Comparison of ENCODE assay signal across 11 mouse cellular contexts in genomic region chr15:95836646-95837434, GRCm38 (mm10). TPM values are rescaled to one million over a fixed set of nuclear protein-coding genes. Genes with fewer than 3 reads are reported as not detected.
DNase-seq lines count a peak whose midpoint lies in the region; ATAC-seq and TF ChIP-seq lines count a peak whose summit lies in the region.
"Had no signal": no experiment of that assay in that cellular context is flagged by ENCODE, and none has a peak within 500 bp of the region (broad histone marks: within the 10 kb centered on the region; RNA-seq: fewer than 3 reads in every experiment).

No protein-coding gene starts in this region.

- H3K79me2 ChIP-seq in liver, adult 2 months (ENCODE audit: control insufficient read depth, insufficient read depth, low read length) = no peaks in the 10 kb centered on the region

- H3K27me3 ChIP-seq in heart, embryonic 10.5 days (ENCODE audit: insufficient read depth, poor library complexity, severe bottlenecking) = no peaks in the 10 kb centered on the region
- H3K27me3 ChIP-seq in liver, adult 2 months (ENCODE audit: control insufficient read depth, insufficient read depth, low read length) = no peaks in the 10 kb centered on the region
- H3K27me3 ChIP-seq in heart, embryonic 15.5 days = no peaks in the 10 kb centered on the region
- H3K27me3 ChIP-seq in forebrain, embryonic 14.5 days (replicated peaks; ENCODE audit: control insufficient read depth, insufficient read depth, low read length) = no peaks in the 10 kb centered on the region
- H3K27me3 ChIP-seq: Patski had no signal

- intact Hi-C loops in heart, postnatal 25 days (cut with DNase I) = no loop called here

- TF ChIP-seq CTCF in liver, adult 2 months (IDR thresholded peaks at IDR 0.05; ENCODE audit: low read depth, low read length) = no peak
- no peak for TF ChIP-seq CTCF in olfactory bulb, adult 2 months (IDR thresholded peaks at IDR 0.05; ENCODE audit: insufficient read depth, low read depth, low read length)

- no peak for TF ChIP-seq POLR2A in liver, adult 2 months (IDR thresholded peaks at IDR 0.05; ENCODE audit: extremely low read depth, insufficient read depth, low read length)
- TF ChIP-seq POLR2A in olfactory bulb, adult 2 months (IDR thresholded peaks at IDR 0.05; ENCODE audit: insufficient read depth, low read depth, low read length) = no peak

- H3K36me3 ChIP-seq in heart, embryonic 10.5 days = no peaks in the 10 kb centered on the region
- no peaks in the 10 kb centered on the region for H3K36me3 ChIP-seq in liver, adult 2 months (ENCODE audit: control insufficient read depth, insufficient read depth, low read length)
- no peaks in the 10 kb centered on the region for H3K36me3 ChIP-seq in heart, embryonic 15.5 days
- no peaks in the 10 kb centered on the region for H3K36me3 ChIP-seq in forebrain, embryonic 14.5 days (ENCODE audit: control insufficient read depth, insufficient read depth, low read length)

- H3K27ac ChIP-seq in heart, embryonic 10.5 days = peak overlapping the region; percentile 84
- no peak overlapping the region for H3K27ac ChIP-seq in liver, adult 2 months (replicated peaks; ENCODE audit: insufficient read depth, low read depth, low read length)
- peak overlapping the region; percentile 82 for H3K27ac ChIP-seq in heart, embryonic 15.5 days
- H3K27ac ChIP-seq in olfactory bulb, adult 2 months (ENCODE audit: insufficient read depth, low read depth, low read length) = peak overlapping the region; percentile 75
- H3K27ac ChIP-seq in forebrain, embryonic 14.5 days (ENCODE audit: low read depth, low read length) = no peak overlapping the region

- WGBS in heart, embryonic 10.5 days = 49% methylated on average over 13 of the region's 13 CpGs
- 65% methylated on average over 13 of the region's 13 CpGs for WGBS in liver, adult 2 months
- 25% methylated on average over 13 of the region's 13 CpGs for WGBS in heart, embryonic 15.5 days
- WGBS in olfactory bulb, adult 2 months = 29% methylated on average over 13 of the region's 13 CpGs
- WGBS in forebrain, embryonic 14.5 days = 58% methylated on average over 13 of the region's 13 CpGs

- no peaks in the 10 kb centered on the region for H3K9me3 ChIP-seq in heart, embryonic 10.5 days
- no peaks in the 10 kb centered on the region for H3K9me3 ChIP-seq in heart, embryonic 15.5 days (replicated peaks)
- H3K9me3 ChIP-seq in forebrain, embryonic 14.5 days (replicated peaks; ENCODE audit: control insufficient read depth, low read length) = no peaks in the 10 kb centered on the region

- H3K4me2 ChIP-seq in heart, embryonic 15.5 days = peak overlapping the region; percentile 41
- H3K4me2 ChIP-seq in forebrain, embryonic 14.5 days (ENCODE audit: low read length) = no peak overlapping the region

- 0 out of 2 replicates have a peak, but pooled peaks have one; percentile 24 for ATAC-seq in heart, embryonic 15.5 days (replicated peaks; ENCODE audit: insufficient number of reproducible peaks, insufficient read depth, low FRiP score, low read depth)
- no peak for ATAC-seq in forebrain, embryonic 14.5 days
- ATAC-seq: Patski had no signal

- H3K4me3 ChIP-seq in heart, embryonic 10.5 days = peak overlapping the region; percentile 24
- no peak overlapping the region for H3K4me3 ChIP-seq in liver, adult 2 months (ENCODE audit: insufficient read depth, low read depth, low read length)
- peak overlapping the region; percentile 8; the same call in 1 of the 2 replicates for H3K4me3 ChIP-seq in heart, embryonic 15.5 days
- H3K4me3 ChIP-seq in olfactory bulb, adult 2 months (ENCODE audit: insufficient read depth, low read depth, low read length) = no peak overlapping the region
- no peak overlapping the region for H3K4me3 ChIP-seq in forebrain, embryonic 14.5 days (ENCODE audit: low read depth, low read length)

- DNase-seq in heart, embryonic 10.5 days (ENCODE audit: low spot score) = no peak
- no peak for DNase-seq in heart, postnatal 25 days (ENCODE audit: low spot score)
- DNase-seq in liver, adult 2 months (ENCODE audit: extremely low read depth, low read depth, low spot score) = peak; percentile 63
- no peak for DNase-seq in liver
- DNase-seq in forebrain, embryonic 14.5 days (ENCODE audit: low spot score) = no peak
- DNase-seq in layer of hippocampus, adult 11-12 months (ENCODE audit: low spot score) = no peak
- DNase-seq: B cell, adult 2 months; cerebellum, postnatal 36 days had no signal

- H3K4me1 ChIP-seq in heart, embryonic 10.5 days = peaks cover 58% of the 10 kb centered on the region
- H3K4me1 ChIP-seq in liver, adult 2 months (ENCODE audit: control insufficient read depth, insufficient read depth, low read length) = peaks cover 24% of the 10 kb centered on the region
- peaks cover 38% of the 10 kb centered on the region for H3K4me1 ChIP-seq in heart, embryonic 15.5 days (replicated peaks)
- H3K4me1 ChIP-seq in olfactory bulb, adult 2 months (ENCODE audit: control insufficient read depth, insufficient read depth, low read length) = peaks cover 18% of the 10 kb centered on the region
- H3K4me1 ChIP-seq in forebrain, embryonic 14.5 days (ENCODE audit: control insufficient read depth, insufficient read depth, low read length) = no peaks in the 10 kb centered on the region

- H3K9ac ChIP-seq in liver, adult 2 months (ENCODE audit: low read depth, low read length) = no peak overlapping the region
- H3K9ac ChIP-seq in heart, embryonic 15.5 days = 0 out of 2 replicates have a peak overlapping the region, but pooled peaks have one; percentile 11
- no peak overlapping the region for H3K9ac ChIP-seq in forebrain, embryonic 14.5 days (ENCODE audit: low read length)

RNA-seq across cellular contexts. Expression of gene Ano6, which starts 46.2 kb away (rescaled TPM):
- 40.8 and 44.4 TPM in 2 replicates for polyA plus RNA-seq in heart, embryonic 10.5 days (2016; fragmentation: Nextera tagmentation; extraction: Ambion mirVana)
- 10 to 100 TPM; 21.1 to 25.9 TPM for total RNA-seq in heart, postnatal 25 days (2021)
- 4.1 and 6.3 TPM in 2 replicates for total RNA-seq in liver, adult 2 months (2014; rRNA removed)
- polyA plus RNA-seq in liver, adult 2 months (2012; rRNA removed) = 1.9 and 3.3 TPM in 2 replicates
- 27.2 and 34.4 TPM in 2 replicates for polyA plus RNA-seq in heart, embryonic 15.5 days (2015; fragmentation: Nextera tagmentation; extraction: Ambion mirVana)
- polyA plus RNA-seq in olfactory bulb, adult 2 months (2012; ENCODE audit: insufficient read depth, insufficient read length, low replicate concordance, missing spikeins) = not detected in 2 replicates
- polyA plus RNA-seq in forebrain, embryonic 14.5 days (2014; fragmentation: Nextera tagmentation; extraction: Ambion mirVana) = 14.6 and 20.1 TPM in 2 replicates

Comparison
In these comparisons a context has a peak if more than half of its experiments do, and no peak if none do; other contexts are left out.
1. H3K27ac ChIP-seq: peak in heart, embryonic 10.5 days (single experiment), heart, embryonic 15.5 days (single experiment) and olfactory bulb, adult 2 months (single experiment); none in liver, adult 2 months (single experiment) and forebrain, embryonic 14.5 days (single experiment).
2. H3K4me3 ChIP-seq: peak in heart, embryonic 10.5 days (single experiment) and heart, embryonic 15.5 days (single experiment); none in liver, adult 2 months (single experiment), olfactory bulb, adult 2 months (single experiment) and forebrain, embryonic 14.5 days (single experiment).